Mouse (Mus musculus) forebrain, embryonic 14.5 days (tissue): Measurements from ENCODE around the gene Klra2. TPM values are rescaled to one million over a fixed set of nuclear protein-coding genes. Genes with fewer than 3 reads are reported as not detected.

Source experiments
- ATAC-seq: fragments of 200-750 bp; cut with Nextera tagmentation; 2 replicates; pipeline ENCODE4 v1.8.0; 2017; ENCODE audit warnings: mild to moderate bottlenecking, moderate library complexity
- DNase-seq: peaks from one replicate; pipeline ENCODE4 v3.0.0-alpha.2; 2015; ENCODE audit warnings: low spot score
- H3K27ac ChIP-seq: fragments of 300-500 bp; sonication (generic); 2 replicates; pipeline ENCODE4 v1.5.1; 2014; ENCODE audit warnings: low read depth, mild to moderate bottlenecking, control low read depth, low read length, moderate library complexity
- H3K27me3 ChIP-seq: fragments of 300-500 bp; sonication (generic); replicated peaks from 2 replicates; pipeline ENCODE4 v1.6.1; 2014; ENCODE audit warnings: low read length, control low read depth, mixed read lengths; ENCODE audit not compliant: control insufficient read depth, insufficient read depth
- H3K36me3 ChIP-seq: fragments of 300-500 bp; sonication (generic); 2 replicates; pipeline ENCODE4 v1.6.1; 2014; ENCODE audit warnings: low read length, control low read depth; ENCODE audit not compliant: control insufficient read depth, insufficient read depth
- H3K4me1 ChIP-seq: fragments of 300-500 bp; sonication (generic); 2 replicates; pipeline ENCODE4 v1.6.1; 2014; ENCODE audit warnings: antibody characterized with exemption, low read length, control low read depth; ENCODE audit not compliant: control insufficient read depth, insufficient read depth
- H3K4me2 ChIP-seq: fragments of 300-500 bp; sonication (generic); 2 replicates; pipeline ENCODE4 v1.6.1; 2014; ENCODE audit warnings: mild to moderate bottlenecking, control low read depth, low read length
- H3K4me3 ChIP-seq: fragments of 300-500 bp; sonication (generic); 2 replicates; pipeline ENCODE4 v1.5.1; 2014; ENCODE audit warnings: low read depth, low read length, control low read depth
- H3K9ac ChIP-seq: fragments of 300-500 bp; sonication (generic); 2 replicates; pipeline ENCODE4 v1.6.1; 2014; ENCODE audit warnings: mild to moderate bottlenecking, low read length, control low read depth, moderate library complexity
- H3K9me3 ChIP-seq: fragments of 300-500 bp; sonication (generic); replicated peaks from 2 replicates; pipeline ENCODE4 v1.6.1; 2016; ENCODE audit warnings: low read length, control low read depth, mixed read lengths; ENCODE audit not compliant: control insufficient read depth
- WGBS: fragments of 180-500 bp; shearing (Covaris S2); extraction: QIAGEN DNeasy Blood & Tissue Kit; methylation state at CpG from one replicate; pipeline ENCODE4 v1.1.7; 2014; 5-methylcytosine and 5-hydroxymethylcytosine counted together
- polyA plus RNA-seq: library from polyadenylated mRNA; unstranded; fragments of >200 nt; fragmentation: Nextera tagmentation; extraction: Ambion mirVana; gene quantifications from 2 replicates; pipeline ENCODE4 v1.2.1, GENCODE M21; 2014

Klra2 gene
- polyA plus RNA-seq, 1 experiment from 2014 or later: not detected

DNA sequence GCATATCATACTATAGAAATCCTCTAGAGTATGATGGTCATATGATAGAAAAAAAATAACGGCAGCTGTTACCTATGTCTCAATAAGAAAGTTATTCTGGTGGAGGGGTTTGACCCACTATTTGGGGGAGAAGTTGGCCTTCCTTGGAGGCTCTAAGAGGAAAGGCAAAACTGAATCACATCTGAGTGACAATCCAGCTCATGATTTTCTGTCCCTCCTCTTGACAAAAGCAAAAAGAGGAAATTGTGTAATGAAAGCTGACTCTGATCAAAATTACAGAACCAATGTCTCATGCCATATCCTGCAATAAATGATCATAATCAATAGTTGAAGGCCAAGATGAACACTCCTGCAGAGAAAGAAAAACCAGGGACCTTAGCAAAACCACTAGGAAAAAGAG is 25.1 kb upstream of the Klra2 start:
- H3K9ac ChIP-seq: no peak overlapping the region
- no peak overlapping the region for H3K27ac ChIP-seq
- no peak for DNase-seq
- no peak for ATAC-seq
- H3K27me3 ChIP-seq: no peaks in the 10 kb centered on the region
- no peak overlapping the region for H3K4me3 ChIP-seq
- WGBS: 92% methylated on average over 1 of the region's 1 CpGs
- H3K4me1 ChIP-seq: no peaks in the 10 kb centered on the region
- H3K9me3 ChIP-seq: no peaks in the 10 kb centered on the region
- peaks cover 4% of the 10 kb centered on the region; the same call in 1 of the 2 replicates for H3K36me3 ChIP-seq
- no peak overlapping the region for H3K4me2 ChIP-seq

GRCm38 (mm10) chr6:131270312-131270711 is 23.1 kb upstream of the Klra2 start:
- ATAC-seq: no peak
- no peak overlapping the region for H3K4me3 ChIP-seq
- no peak overlapping the region for H3K4me2 ChIP-seq
- no peak overlapping the region for H3K9ac ChIP-seq
- 0 out of 2 replicates have a peak, but pooled peaks cover under 1% of the 10 kb centered on the region for H3K36me3 ChIP-seq
- 41% methylated on average over 1 of the region's 1 CpGs for WGBS
- H3K4me1 ChIP-seq: no peaks in the 10 kb centered on the region
- DNase-seq: no peak
- H3K9me3 ChIP-seq: no peaks in the 10 kb centered on the region
- H3K27ac ChIP-seq: no peak overlapping the region
- no peaks in the 10 kb centered on the region for H3K27me3 ChIP-seq

DNA sequence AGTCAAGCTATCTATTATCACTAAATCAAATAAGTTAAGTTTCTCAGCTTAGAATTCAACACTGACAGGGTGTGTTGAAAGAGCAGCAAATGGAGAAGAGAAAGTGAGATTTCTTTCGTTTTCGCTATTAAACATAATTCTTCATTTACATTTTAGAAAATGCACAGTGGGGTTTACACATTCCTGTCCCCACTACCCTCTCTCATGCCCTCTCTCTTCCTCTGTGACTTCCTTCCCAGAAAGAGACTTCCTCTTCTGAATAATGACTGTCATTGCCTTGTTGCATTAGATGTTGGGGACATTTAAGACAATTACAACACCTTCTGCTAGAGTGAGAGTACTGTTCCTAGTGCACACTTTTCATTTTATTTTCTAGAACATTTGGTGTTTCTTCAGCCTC is 22.4 kb upstream of the Klra2 start:
- H3K4me3 ChIP-seq: no peak overlapping the region
- no peaks in the 10 kb centered on the region for H3K4me1 ChIP-seq
- H3K27ac ChIP-seq: no peak overlapping the region
- DNase-seq (no peak), ATAC-seq (no peak)
- no peaks in the 10 kb centered on the region for H3K9me3 ChIP-seq
- WGBS: 92% methylated on average over 2 of the region's 2 CpGs
- no peaks in the 10 kb centered on the region for H3K27me3 ChIP-seq
- no peak overlapping the region for H3K9ac ChIP-seq
- no peaks in the 10 kb centered on the region for H3K36me3 ChIP-seq
- no peak overlapping the region for H3K4me2 ChIP-seq

GRCm38 (mm10) chr6:131264175-131264574 is 17.0 kb upstream of the Klra2 start:
- Histone ChIP-seq H3K4me1 (no peaks in the 10 kb centered on the region), H3K27ac (no peak overlapping the region), H3K4me2 (no peak overlapping the region), H3K27me3 (no peaks in the 10 kb centered on the region), H3K36me3 (no peaks in the 10 kb centered on the region), H3K9ac (no peak overlapping the region), H3K4me3 (no peak overlapping the region), H3K9me3 (no peaks in the 10 kb centered on the region)
- no peak for ATAC-seq
- no peak for DNase-seq
- WGBS: 90% methylated on average over 5 of the region's 5 CpGs

DNA sequence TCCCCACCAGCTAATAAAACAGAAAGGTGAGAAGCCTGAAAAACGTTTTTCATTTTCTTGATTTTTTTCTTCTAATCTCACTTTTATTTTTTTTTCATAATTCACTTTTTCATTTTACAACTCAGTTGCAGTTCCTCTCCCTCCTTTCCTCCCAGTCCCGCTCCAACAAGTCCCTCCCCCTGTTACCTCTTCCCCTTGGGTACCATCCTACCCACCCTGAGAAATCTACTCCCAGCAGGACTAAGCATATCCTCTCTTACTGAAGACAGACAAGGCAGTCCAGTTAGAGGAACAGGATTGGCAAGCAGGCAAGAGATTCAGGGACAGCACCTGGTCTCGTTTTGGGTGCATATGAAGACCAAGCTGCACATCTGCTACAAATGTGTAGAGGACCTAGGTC is 15.6 kb upstream of the Klra2 start:
- Histone ChIP-seq H3K4me2 (no peak overlapping the region), H3K9me3 (no peaks in the 10 kb centered on the region), H3K4me3 (no peak overlapping the region), H3K4me1 (no peaks in the 10 kb centered on the region), H3K27me3 (no peaks in the 10 kb centered on the region), H3K9ac (no peak overlapping the region), H3K36me3 (no peaks in the 10 kb centered on the region), H3K27ac (no peak overlapping the region)
- no peak for DNase-seq
- no peak for ATAC-seq
- WGBS: 58% methylated on average over 3 of the region's 3 CpGs

DNA sequence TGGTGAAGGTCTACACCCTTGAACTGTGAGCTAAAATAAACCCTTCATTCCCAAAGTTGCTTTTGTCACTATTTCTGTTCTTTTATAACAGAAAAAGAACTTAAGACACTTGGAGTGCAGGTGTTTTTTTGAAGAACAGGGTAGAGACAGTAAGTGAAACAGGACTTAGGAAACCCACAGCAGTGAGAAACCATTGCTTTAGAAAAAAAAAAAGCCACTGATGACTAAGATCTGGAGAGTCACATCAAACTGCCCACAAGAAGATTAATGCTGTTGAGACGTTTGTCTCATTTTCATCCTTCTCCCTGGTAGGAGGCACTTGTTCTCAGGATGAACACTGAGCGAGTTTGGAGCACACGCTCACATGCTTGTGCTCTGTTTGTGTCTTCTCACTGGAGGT is 14.8 kb upstream of the Klra2 start:
- ATAC-seq (no peak), DNase-seq (no peak)
- Histone ChIP-seq H3K27ac (no peak overlapping the region), H3K9me3 (no peaks in the 10 kb centered on the region), H3K27me3 (no peaks in the 10 kb centered on the region), H3K4me3 (no peak overlapping the region), H3K4me1 (no peaks in the 10 kb centered on the region), H3K36me3 (no peaks in the 10 kb centered on the region), H3K4me2 (no peak overlapping the region), H3K9ac (no peak overlapping the region)
- WGBS: 83% methylated on average over 3 of the region's 3 CpGs

- Histone ChIP-seq H3K27ac (no peak overlapping the region), H3K4me2 (no peak overlapping the region), H3K9ac (no peak overlapping the region), H3K4me3 (no peak overlapping the region), H3K36me3 (no peaks in the 10 kb centered on the region), H3K9me3 (no peaks in the 10 kb centered on the region), H3K27me3 (no peaks in the 10 kb centered on the region), H3K4me1 (no peaks in the 10 kb centered on the region)
- WGBS: 71% methylated on average over 2 of the region's 2 CpGs
- no peak for ATAC-seq
- DNase-seq: no peak
These were observed 2.1 kb downstream of the Klra2 start for GRCm38 (mm10) chr6:131245081-131245480.

Other genes with a start within 250 kb of the Klra2 start
- gene Magohb, start 45.9 kb upstream of the Klra2 start, polyA plus RNA-seq: 50.3 and 60.6 TPM in 2 replicates
- 2.5 and 4.8 TPM in 2 replicates for gene Styk1, start 106.2 kb upstream of the Klra2 start, polyA plus RNA-seq
- gene Ybx3, start 141.1 kb upstream of the Klra2 start, polyA plus RNA-seq: 26.7 and 26.8 TPM in 2 replicates
- not detected in 2 replicates for gene 5430401F13Rik, start 239.0 kb upstream of the Klra2 start, polyA plus RNA-seq
- not detected in 2 replicates for gene Gm6619, start 239.0 kb upstream of the Klra2 start, polyA plus RNA-seq